Mouse (Mus musculus) embryonic facial prominence, embryonic 15.5 days (tissue): ENCODE results near the gene Rorc. TPM values are rescaled to one million over a fixed set of nuclear protein-coding genes. Genes with fewer than 3 reads are reported as not detected.

Source experiments
- ATAC-seq: fragments of 200-750 bp; cut with Nextera tagmentation; 2 replicates; pipeline ENCODE4 v1.8.0; 2017; ENCODE audit warnings: low read depth, moderate TSS enrichment; ENCODE audit not compliant: insufficient number of reproducible peaks, low FRiP score, low TSS enrichment
- H3K27ac ChIP-seq: fragments of 300-500 bp; sonication (generic); replicated peaks from 2 replicates; pipeline ENCODE4 v1.5.1; 2015; ENCODE audit warnings: mild to moderate bottlenecking, inconsistent platforms
- H3K27me3 ChIP-seq: fragments of 300-500 bp; sonication (generic); 2 replicates; pipeline ENCODE4 v1.6.1; 2015; ENCODE audit warnings: inconsistent platforms
- H3K36me3 ChIP-seq: fragments of 300-500 bp; sonication (generic); 2 replicates; pipeline ENCODE4 v1.6.1; 2015; ENCODE audit warnings: mild to moderate bottlenecking, inconsistent platforms
- H3K4me1 ChIP-seq: fragments of 300-500 bp; sonication (generic); 2 replicates; pipeline ENCODE4 v1.6.1; 2015; ENCODE audit warnings: inconsistent platforms
- H3K4me2 ChIP-seq: fragments of 300-500 bp; sonication (generic); replicated peaks from 2 replicates; pipeline ENCODE4 v1.6.1; 2015; ENCODE audit warnings: mild to moderate bottlenecking, inconsistent platforms
- H3K4me3 ChIP-seq: fragments of 300-500 bp; sonication (generic); replicated peaks from 2 replicates; pipeline ENCODE4 v1.5.1; 2015; ENCODE audit warnings: mild to moderate bottlenecking, inconsistent platforms
- H3K9ac ChIP-seq: fragments of 300-500 bp; sonication (generic); 2 replicates; pipeline ENCODE4 v1.6.1; 2015; ENCODE audit warnings: inconsistent platforms
- H3K9me3 ChIP-seq: fragments of 300-500 bp; sonication (generic); replicated peaks from 2 replicates; pipeline ENCODE4 v1.6.1; 2016; ENCODE audit warnings: inconsistent platforms
- WGBS: fragments of 180-500 bp; shearing (Covaris S2); methylation state at CpG from one replicate; pipeline ENCODE4 v1.1.7; 2015; 5-methylcytosine and 5-hydroxymethylcytosine counted together
- polyA plus RNA-seq: library from polyadenylated mRNA; unstranded; fragments of >200 nt; fragmentation: Nextera tagmentation; extraction: Ambion mirVana; gene quantifications from 2 replicates; pipeline ENCODE4 v1.2.1, GENCODE M21; 2015

The Rorc gene
- polyA plus RNA-seq, 1 experiment from 2014 or later, result 3.6 TPM

- ATAC-seq, result no peak
- no peak overlapping the region for H3K27ac ChIP-seq
- H3K27me3 ChIP-seq, result no peaks in the 10 kb centered on the region
- H3K9ac ChIP-seq, result no peak overlapping the region
- no peaks in the 10 kb centered on the region for H3K9me3 ChIP-seq
- peaks cover 40% of the 10 kb centered on the region for H3K4me1 ChIP-seq
- H3K36me3 ChIP-seq, result no peaks in the 10 kb centered on the region
- H3K4me3 ChIP-seq, result no peak overlapping the region
- H3K4me2 ChIP-seq, result no peak overlapping the region
- 73% methylated on average over 2 of the region's 2 CpGs for WGBS
Observed at GRCm38 (mm10) chr3:94375146-94375545, 2.6 kb downstream of the Rorc start.

DNA sequence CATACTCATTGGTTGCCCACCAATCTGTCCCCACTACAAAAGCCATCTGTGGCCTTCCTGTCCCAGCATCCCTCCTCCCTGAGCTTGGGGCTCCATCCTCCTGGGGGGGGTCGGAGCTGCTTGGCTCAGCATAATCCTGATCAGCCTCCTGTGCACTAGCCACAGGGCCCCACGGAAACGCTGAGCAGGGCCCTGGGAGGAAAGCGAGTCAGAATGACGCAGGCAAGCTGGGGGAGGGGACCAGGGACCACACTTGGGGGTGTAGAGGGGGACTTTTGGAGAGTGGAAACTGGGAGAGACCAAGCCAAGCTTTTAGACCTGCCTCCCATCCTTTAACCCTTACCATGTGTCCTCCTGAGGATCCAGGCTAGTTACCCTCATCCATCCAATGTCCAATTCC is 3.3 kb downstream of the Rorc start:
- H3K9ac ChIP-seq, result no peak overlapping the region
- no peaks in the 10 kb centered on the region for H3K36me3 ChIP-seq
- H3K4me3 ChIP-seq, result no peak overlapping the region
- no peaks in the 10 kb centered on the region for H3K27me3 ChIP-seq
- no peak overlapping the region for H3K4me2 ChIP-seq
- 58% methylated on average over 5 of the region's 5 CpGs for WGBS
- no peak for ATAC-seq
- H3K9me3 ChIP-seq, result no peaks in the 10 kb centered on the region
- H3K27ac ChIP-seq, result no peak overlapping the region
- peaks cover 42% of the 10 kb centered on the region for H3K4me1 ChIP-seq

- Histone ChIP-seq H3K4me3 (no peak overlapping the region), H3K27ac (no peak overlapping the region), H3K27me3 (no peaks in the 10 kb centered on the region), H3K9me3 (no peaks in the 10 kb centered on the region), H3K36me3 (no peaks in the 10 kb centered on the region), H3K4me2 (no peak overlapping the region), H3K9ac (no peak overlapping the region), H3K4me1 (peaks cover 32% of the 10 kb centered on the region)
- ATAC-seq, result no peak
- WGBS, result 17% methylated on average over 13 of the region's 13 CpGs
Observed at GRCm38 (mm10) chr3:94377028-94377923, 4.7 kb downstream of the Rorc start.

- WGBS, result 20% methylated on average over 9 of the region's 9 CpGs
- H3K4me3 ChIP-seq, result no peak overlapping the region
- H3K27ac ChIP-seq, result no peak overlapping the region
- peaks cover 14% of the 10 kb centered on the region for H3K4me1 ChIP-seq
- H3K36me3 ChIP-seq, result no peaks in the 10 kb centered on the region
- no peak for ATAC-seq
- H3K27me3 ChIP-seq, result no peaks in the 10 kb centered on the region
- no peak overlapping the region for H3K4me2 ChIP-seq
- H3K9me3 ChIP-seq, result no peaks in the 10 kb centered on the region
- H3K9ac ChIP-seq, result no peak overlapping the region
Observed at GRCm38 (mm10) chr3:94379831-94380510, 7.4 kb downstream of the Rorc start.

- no peak overlapping the region for H3K9ac ChIP-seq
- no peaks in the 10 kb centered on the region for H3K36me3 ChIP-seq
- H3K27me3 ChIP-seq, result no peaks in the 10 kb centered on the region
- H3K4me1 ChIP-seq, result peaks cover 8% of the 10 kb centered on the region
- H3K9me3 ChIP-seq, result no peaks in the 10 kb centered on the region
- no peak overlapping the region for H3K4me2 ChIP-seq
- WGBS, result 63% methylated on average over 5 of the region's 5 CpGs
- no peak for ATAC-seq
- H3K27ac ChIP-seq, result no peak overlapping the region
- H3K4me3 ChIP-seq, result no peak overlapping the region
Observed at GRCm38 (mm10) chr3:94382308-94382707, 9.7 kb downstream of the Rorc start.

- H3K9ac ChIP-seq, result no peak overlapping the region
- H3K9me3 ChIP-seq, result no peaks in the 10 kb centered on the region
- no peak overlapping the region for H3K4me3 ChIP-seq
- WGBS, result 58% methylated on average over 3 of the region's 3 CpGs
- no peak overlapping the region for H3K27ac ChIP-seq
- peaks cover 5% of the 10 kb centered on the region; the same call in 1 of the 2 replicates for H3K4me1 ChIP-seq
- no peaks in the 10 kb centered on the region for H3K27me3 ChIP-seq
- H3K36me3 ChIP-seq, result no peaks in the 10 kb centered on the region
- no peak for ATAC-seq
- no peak overlapping the region for H3K4me2 ChIP-seq
Observed at GRCm38 (mm10) chr3:94383476-94383875, 10.9 kb downstream of the Rorc start.

GRCm38 (mm10) chr3:94386671-94387070 is 14.1 kb downstream of the Rorc start:
- Histone ChIP-seq H3K27ac (no peak overlapping the region), H3K9me3 (no peaks in the 10 kb centered on the region), H3K4me1 (no peaks in the 10 kb centered on the region), H3K4me3 (no peak overlapping the region), H3K36me3 (no peaks in the 10 kb centered on the region), H3K4me2 (no peak overlapping the region), H3K27me3 (no peaks in the 10 kb centered on the region), H3K9ac (no peak overlapping the region)
- ATAC-seq, result no peak
- WGBS, result 63% methylated on average over 4 of the region's 4 CpGs

- Histone ChIP-seq H3K4me2 (no peak overlapping the region), H3K9me3 (no peaks in the 10 kb centered on the region), H3K9ac (no peak overlapping the region), H3K4me1 (no peaks in the 10 kb centered on the region), H3K27ac (no peak overlapping the region), H3K36me3 (no peaks in the 10 kb centered on the region), H3K27me3 (no peaks in the 10 kb centered on the region), H3K4me3 (no peak overlapping the region)
- WGBS, result 88% methylated on average over 10 of the region's 10 CpGs
- ATAC-seq, result no peak
Observed at GRCm38 (mm10) chr3:94387391-94387790, 14.8 kb downstream of the Rorc start.

DNA sequence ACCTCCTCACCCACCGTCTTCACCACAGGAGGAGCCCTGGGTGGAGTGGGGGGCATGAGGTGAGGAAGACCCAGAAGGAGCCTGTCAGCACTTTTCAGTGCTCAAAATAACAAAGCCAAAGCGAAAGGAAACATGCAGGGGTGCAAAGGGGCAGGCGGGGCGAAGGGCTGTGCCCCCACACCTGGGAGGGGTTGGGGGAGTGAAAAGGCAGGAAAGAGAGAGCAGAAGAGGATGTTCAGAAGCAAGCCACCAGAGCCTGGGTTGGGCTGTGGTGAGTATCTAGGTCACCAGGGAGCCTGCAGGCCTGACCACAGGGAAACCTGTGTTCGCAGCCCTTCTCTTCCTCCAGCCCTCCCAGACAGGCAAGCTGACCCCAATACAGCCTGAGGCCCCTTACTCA is 15.5 kb downstream of the Rorc start:
- H3K4me1 ChIP-seq, result no peaks in the 10 kb centered on the region
- H3K36me3 ChIP-seq, result no peaks in the 10 kb centered on the region
- 71% methylated on average over 5 of the region's 5 CpGs for WGBS
- no peak overlapping the region for H3K9ac ChIP-seq
- no peak for ATAC-seq
- no peak overlapping the region for H3K4me2 ChIP-seq
- no peak overlapping the region for H3K27ac ChIP-seq
- no peaks in the 10 kb centered on the region for H3K9me3 ChIP-seq
- no peaks in the 10 kb centered on the region for H3K27me3 ChIP-seq
- no peak overlapping the region for H3K4me3 ChIP-seq

DNA sequence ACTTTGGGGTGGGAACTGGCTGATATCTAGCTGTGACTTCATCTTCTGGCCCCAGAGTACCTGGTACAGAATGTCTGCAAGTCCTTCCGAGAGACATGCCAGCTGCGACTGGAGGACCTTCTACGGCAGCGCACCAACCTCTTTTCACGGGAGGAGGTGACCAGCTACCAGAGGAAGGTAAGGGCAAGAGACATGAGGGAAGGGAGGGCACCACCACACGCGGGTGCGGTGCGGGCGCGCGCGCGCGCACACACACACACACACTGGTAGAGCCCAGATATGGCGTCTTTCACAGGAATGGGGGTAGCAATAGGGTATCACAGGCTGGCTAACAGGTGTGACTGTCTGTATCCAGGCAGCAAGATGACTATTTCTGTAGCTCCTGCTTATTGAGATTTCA is 16.8 kb downstream of the Rorc start:
- Histone ChIP-seq H3K4me1 (no peaks in the 10 kb centered on the region), H3K9me3 (no peaks in the 10 kb centered on the region), H3K36me3 (no peaks in the 10 kb centered on the region), H3K27ac (no peak overlapping the region), H3K27me3 (no peaks in the 10 kb centered on the region), H3K4me3 (no peak overlapping the region), H3K9ac (no peak overlapping the region), H3K4me2 (no peak overlapping the region)
- 93% methylated on average over 16 of the region's 16 CpGs for WGBS
- ATAC-seq, result no peak

- Histone ChIP-seq H3K4me3 (no peak overlapping the region), H3K4me2 (no peak overlapping the region), H3K27me3 (no peaks in the 10 kb centered on the region), H3K4me1 (no peaks in the 10 kb centered on the region), H3K36me3 (no peaks in the 10 kb centered on the region), H3K9ac (no peak overlapping the region), H3K9me3 (no peaks in the 10 kb centered on the region), H3K27ac (no peak overlapping the region)
- ATAC-seq, result no peak
- WGBS, result 81% methylated on average over 5 of the region's 5 CpGs
Observed at GRCm38 (mm10) chr3:94391001-94391400, 18.4 kb downstream of the Rorc start.
